Mouse (Mus musculus) T-cell, adult 66 days (primary cell): ENCODE measurements around the gene Pcx. TPM values are rescaled to one million over a fixed set of nuclear protein-coding genes. Genes with fewer than 3 reads are reported as not detected.

Source experiments
- total RNA-seq, 2 experiments: library from RNA; stranded (reverse); gene quantifications; 3 replicates in 1 of 2; 4 replicates in 1 of 2; pipeline ENCODE4 v1.2.4; 2023

The Pcx gene
- total RNA-seq = 1 to 10 TPM; 2.3 to 4.6 TPM

DNA sequence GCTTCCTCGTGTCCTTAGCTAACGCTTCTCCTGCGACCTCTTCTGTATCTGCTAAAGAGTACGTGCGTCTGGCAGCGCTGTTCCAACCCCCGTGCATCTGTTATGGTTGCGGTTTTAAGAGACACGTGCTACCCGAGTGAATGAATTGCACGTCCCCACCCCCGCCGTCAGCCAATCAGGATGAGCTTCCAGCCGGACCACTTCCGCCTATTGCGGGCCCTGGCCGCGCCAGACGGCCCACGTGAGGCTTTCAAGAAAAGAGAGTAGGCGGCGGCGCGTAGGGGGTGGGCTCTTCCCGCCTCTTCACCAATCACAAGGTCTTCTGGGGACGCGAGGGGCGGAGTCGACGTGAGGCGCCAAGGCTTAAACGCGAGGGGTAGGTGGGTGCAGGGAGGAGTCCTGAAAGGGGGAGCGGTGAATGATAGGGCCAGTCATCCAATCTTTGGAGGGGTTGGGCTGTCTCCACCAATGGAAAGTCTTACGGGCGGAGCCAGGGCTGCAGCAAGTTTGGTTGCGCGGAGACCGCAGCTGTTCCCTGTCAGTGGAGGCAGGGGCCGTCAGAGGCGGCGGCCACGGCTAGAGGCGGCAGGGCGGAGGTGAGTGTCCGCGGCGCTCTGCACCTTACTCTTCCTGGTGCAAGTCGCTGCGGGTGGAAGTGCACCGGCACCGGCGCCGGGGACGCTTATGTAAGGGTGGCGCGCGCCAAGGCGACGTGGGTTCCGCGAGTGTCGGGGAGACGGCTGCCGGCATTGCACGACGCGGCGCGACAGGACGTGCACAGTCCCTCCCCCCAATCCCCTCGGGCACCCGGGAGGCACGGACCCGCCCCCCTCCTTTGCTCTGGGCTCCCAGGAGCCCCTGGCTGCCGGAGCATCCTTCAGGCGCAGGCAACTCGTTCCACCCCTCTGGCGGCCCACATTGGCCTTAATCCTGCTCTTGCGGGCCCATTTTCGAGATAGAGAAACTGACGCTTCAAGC, at the start of gene Pcx:
Pcx (plus strand) TSS at position 487 of the 978 bp plus-strand sequence.

DNA sequence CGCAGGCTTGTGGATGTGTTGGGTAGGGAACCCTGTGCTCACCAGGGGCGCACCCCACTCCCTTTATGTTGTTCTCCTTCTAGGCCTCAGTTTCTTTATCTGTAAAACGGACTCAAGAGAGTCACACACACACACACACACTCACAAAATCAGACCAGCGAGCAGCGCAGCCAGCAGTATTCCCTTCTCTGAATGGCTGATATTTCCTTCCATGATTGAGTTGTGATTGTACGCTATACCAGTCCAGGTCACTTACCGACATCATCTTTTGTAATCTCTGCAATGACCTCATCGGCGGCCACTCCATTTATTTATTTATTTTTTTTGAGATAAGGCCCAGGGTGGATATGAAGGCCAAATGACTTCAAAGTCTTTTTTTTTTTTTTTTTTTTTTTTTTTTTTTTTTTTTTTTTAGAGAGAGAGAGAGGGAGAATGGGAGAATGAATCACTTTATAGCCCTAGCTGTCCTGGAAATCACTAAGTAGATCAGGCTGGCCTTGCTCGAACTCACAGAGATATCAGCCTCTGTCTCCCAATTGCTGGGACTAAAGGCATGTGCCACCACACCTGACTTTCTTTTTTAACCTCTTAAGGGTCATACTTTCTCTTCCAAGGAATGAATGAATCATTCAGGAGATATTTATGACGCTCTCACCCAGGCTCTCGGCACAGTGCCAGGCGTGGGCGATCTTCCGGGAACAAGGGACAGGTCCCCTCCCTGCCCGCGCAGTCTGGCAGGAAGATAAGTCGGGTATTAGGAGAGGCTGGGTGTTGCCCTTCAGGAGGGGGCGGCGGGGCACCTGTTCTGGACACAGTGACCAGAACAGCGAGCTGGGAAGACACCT, 32.7 kb upstream of the Pcx start, which contains the start of gene Syt12:
Syt12 (minus strand) TSS at position 103 of the 845 bp plus-strand sequence.

DNA sequence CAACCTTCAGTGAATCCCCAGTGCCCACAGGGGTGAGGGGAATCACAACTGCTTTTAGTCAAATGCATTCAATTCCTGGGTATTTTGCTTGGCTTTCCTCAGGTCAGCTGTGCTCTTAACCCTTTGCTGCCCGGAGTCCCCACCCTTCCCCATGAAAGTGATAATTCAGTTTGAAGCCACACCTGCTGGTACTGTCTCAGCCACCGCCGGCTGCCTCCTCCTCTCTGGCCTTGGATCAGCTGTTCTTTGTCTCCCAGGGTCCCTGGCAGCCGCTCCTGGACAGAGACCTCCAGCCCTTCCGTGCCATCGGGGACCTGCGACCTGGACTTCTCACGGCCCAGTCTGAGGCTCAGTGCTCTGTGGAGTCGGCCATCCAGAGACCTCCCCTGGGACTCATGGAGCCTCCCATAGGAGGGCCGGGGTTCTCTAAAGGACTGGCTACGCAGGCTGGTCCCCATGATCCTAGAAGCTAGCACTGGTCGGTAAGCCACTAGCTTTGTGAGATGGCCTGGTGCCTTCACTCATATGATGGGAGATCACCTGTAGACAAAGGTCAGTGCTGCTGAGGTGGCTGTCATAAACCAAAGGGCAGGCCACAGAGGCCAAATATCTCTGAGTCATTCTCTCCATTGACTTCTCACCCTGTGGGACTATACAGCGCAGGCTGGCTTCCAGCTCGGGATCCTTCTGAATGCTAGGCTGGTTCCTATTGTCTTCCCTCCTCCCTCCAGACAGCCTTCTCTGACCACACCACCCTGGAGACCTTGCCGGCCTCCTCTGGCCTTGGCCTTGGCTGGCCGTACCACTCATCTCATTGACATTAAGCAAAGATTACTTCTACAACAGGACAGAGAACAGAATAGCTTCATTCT, 12.0 kb upstream of the Pcx start, which contains the start of gene 2010003K11Rik:
2010003K11Rik (minus strand) TSS at position 522 of the 872 bp plus-strand sequence.

GRCm38 (mm10) chr19:4615151-4616093, 105.2 kb downstream of the Pcx start, which contains the start of gene Lrfn4:
Gene Lrfn4, minus strand, starts transcription at chr19:4615667.

GRCm38 (mm10) chr19:4625179-4625828, 115.0 kb downstream of the Pcx start, which contains the start of gene Rce1:
Gene Rce1, minus strand, starts transcription at chr19:4625641.

Other genes starting within 250 kb of the Pcx start
- gene Ssh3, start 241.3 kb upstream of the Pcx start, total RNA-seq = 10 to 100 TPM; 17.8 to 18.9 TPM
- gene Ankrd13d, start 227.3 kb upstream of the Pcx start, total RNA-seq = 10 to 100 TPM; 19.0 to 20.5 TPM
- 100 to 1,000 TPM; 399 to 431 TPM for gene Grk2, start 204.2 kb upstream of the Pcx start, total RNA-seq
- 100 to 1,000 TPM; 155 to 160 TPM for gene Kdm2a, start 112.2 kb upstream of the Pcx start, total RNA-seq
- 1 to 10 TPM in 1 of 2 experiments, under 1 TPM in 1; 0.39 to 1.8 TPM for gene Rhod, start 71.0 kb upstream of the Pcx start, total RNA-seq
- not detected for gene Syt12, start 33.0 kb upstream of the Pcx start, total RNA-seq
- not detected for gene 2010003K11Rik, start 11.9 kb upstream of the Pcx start, total RNA-seq
- gene Lrfn4, start 105.2 kb downstream of the Pcx start, total RNA-seq = under 1 TPM; 0.29 to 0.53 TPM
- 10 to 100 TPM; 53.2 to 59.2 TPM for gene Rce1, start 115.2 kb downstream of the Pcx start, total RNA-seq
- not detected for gene Gm960, start 188.2 kb downstream of the Pcx start, total RNA-seq
- under 1 TPM in 1 of 2 experiments, not detected in 1; 0.09 TPM for gene Sptbn2, start 200.7 kb downstream of the Pcx start, total RNA-seq
- gene Rbm4b, start 246.0 kb downstream of the Pcx start, total RNA-seq = 10 to 100 TPM; 24.8 to 30.7 TPM